Mouse (Mus musculus) myocyte (in vitro differentiated cells): ENCODE results near the gene Myl6b. TPM values are rescaled to one million over a fixed set of nuclear protein-coding genes. Genes with fewer than 3 reads are reported as not detected.

Experiments used
- H3K27me3 ChIP-seq: one replicate; pipeline ENCODE4 v1.6.1; 2011; ENCODE audit not compliant: control insufficient read depth, insufficient read depth, insufficient read length
- H3K36me3 ChIP-seq: one replicate; pipeline ENCODE4 v1.6.1; 2011; ENCODE audit not compliant: control insufficient read depth, insufficient read depth
- H3K4me2 ChIP-seq: one replicate; pipeline ENCODE4 v1.6.1; 2011; ENCODE audit warnings: low read depth, control low read depth
- H3K4me3 ChIP-seq: one replicate; pipeline ENCODE4 v1.5.1; 2011; ENCODE audit warnings: mild to moderate bottlenecking, control low read depth, moderate library complexity
- H3K79me2 ChIP-seq: one replicate; pipeline ENCODE4 v1.6.1; 2011; ENCODE audit not compliant: control insufficient read depth, insufficient read depth
- H3ac ChIP-seq: one replicate; pipeline ENCODE4 v1.6.1; 2011; ENCODE audit not compliant: control insufficient read depth, insufficient read length
- CEBPB ChIP-seq: IDR thresholded peaks from 2 replicates; pipeline ENCODE4 v1.6.1; 2011; ENCODE audit warnings: mild to moderate bottlenecking, moderate library complexity; ENCODE audit not compliant: poor library complexity, insufficient read depth, severe bottlenecking
- E2F4 ChIP-seq: IDR thresholded peaks from one replicate; pipeline ENCODE4 v1.6.1; 2011; ENCODE audit warnings: mild to moderate bottlenecking, control low read depth, moderate library complexity; ENCODE audit not compliant: insufficient read depth
- MAX ChIP-seq: IDR thresholded peaks from one replicate; pipeline ENCODE4 v1.6.1; 2011; ENCODE audit warnings: low read depth, mild to moderate bottlenecking, control low read depth
- MYOD1 ChIP-seq, 3 experiments: IDR thresholded peaks; one replicate each; pipeline ENCODE4 v1.6.1; 2011; ENCODE audit warnings: control low read depth in 2 of 3, low read depth in 2 of 3, mild to moderate bottlenecking in 2 of 3, moderate library complexity in 1 of 3; ENCODE audit not compliant: insufficient read length in 2 of 3, control insufficient read depth in 1 of 3
- MYOG ChIP-seq, 3 experiments: IDR thresholded peaks; one replicate each; pipeline ENCODE4 v1.6.1; 2011; ENCODE audit warnings: control low read depth in 2 of 3, low read depth in 2 of 3, mild to moderate bottlenecking in 2 of 3; ENCODE audit not compliant: insufficient read length in 2 of 3, control insufficient read depth in 1 of 3, insufficient read depth in 1 of 3
- POLR2A ChIP-seq: IDR thresholded peaks from one replicate; pipeline ENCODE4 v1.6.1; 2011; ENCODE audit warnings: low read depth, mild to moderate bottlenecking, control low read depth, moderate library complexity; ENCODE audit not compliant: insufficient read length
- POLR2AphosphoS2 ChIP-seq: IDR thresholded peaks from one replicate; pipeline ENCODE4 v1.6.1; 2011; ENCODE audit warnings: low read depth, control low read depth; ENCODE audit not compliant: insufficient read length
- REST ChIP-seq: IDR thresholded peaks from one replicate; pipeline ENCODE4 v1.6.1; 2011; ENCODE audit warnings: mild to moderate bottlenecking, control low read depth, moderate library complexity; ENCODE audit not compliant: insufficient read depth, insufficient read length
- SRF ChIP-seq: IDR thresholded peaks from one replicate; pipeline ENCODE4 v1.6.1; 2011; ENCODE audit warnings: low read depth; ENCODE audit not compliant: control insufficient read depth, insufficient read length
- TCF12 ChIP-seq: IDR thresholded peaks from one replicate; pipeline ENCODE4 v1.6.1; 2011; ENCODE audit warnings: mild to moderate bottlenecking, control low read depth; ENCODE audit not compliant: poor library complexity, insufficient read depth, severe bottlenecking
- TCF3 ChIP-seq: IDR thresholded peaks from one replicate; pipeline ENCODE4 v1.6.1; 2011; ENCODE audit warnings: low read depth, control low read depth; ENCODE audit not compliant: insufficient read length
- USF1 ChIP-seq: IDR thresholded peaks from one replicate; pipeline ENCODE4 v1.6.1; 2011; ENCODE audit warnings: low read depth, mild to moderate bottlenecking, control low read depth, moderate library complexity
- polyA plus RNA-seq: library from polyadenylated mRNA; unstranded; fragments of >200 nt; fragmentation: generic; extraction: Trizol; gene quantifications from one replicate; pipeline ENCODE4 v1.2.1, GENCODE M21; 2012; ENCODE audit warnings: missing spikeins

Myl6b gene
- polyA plus RNA-seq, 1 experiment = 734 TPM

GRCm38 (mm10) chr10:128491495-128491894, 7.0 kb downstream of the Myl6b start:
- peaks cover 47% of the 10 kb centered on the region for H3K79me2 ChIP-seq
- H3K27me3 ChIP-seq = no peaks in the 10 kb centered on the region
- TF ChIP-seq E2F4 (no peak), POLR2A (peak; percentile 41), CEBPB (no peak), POLR2AphosphoS2 (peak; percentile 91)
- peaks cover 20% of the 10 kb centered on the region for H3K36me3 ChIP-seq
- no peak overlapping the region for H3ac ChIP-seq
- peak overlapping the region; percentile 97 for H3K4me2 ChIP-seq
- peak overlapping the region; percentile 98 for H3K4me3 ChIP-seq

GRCm38 (mm10) chr10:128490912-128491311, 7.6 kb downstream of the Myl6b start:
- TF ChIP-seq POLR2AphosphoS2 = peak; percentile 56
- TF ChIP-seq MYOG (IDR thresholded peaks at IDR 0.05; ENCODE audit: control insufficient read depth in 1 of 3, insufficient read depth in 1 of 3, insufficient read length in 2 of 3, low read depth in 2 of 3) = no peak
- no peak for TF ChIP-seq REST
- TF ChIP-seq POLR2A = no peak
- Histone ChIP-seq H3K79me2 (peaks cover 44% of the 10 kb centered on the region), H3K27me3 (no peaks in the 10 kb centered on the region), H3K36me3 (peaks cover 21% of the 10 kb centered on the region), H3ac (no peak overlapping the region), H3K4me3 (peak overlapping the region; percentile 98), H3K4me2 (peak overlapping the region; percentile 97)

GRCm38 (mm10) chr10:128490232-128490631, 8.3 kb downstream of the Myl6b start:
- H3K4me3 ChIP-seq = no peak overlapping the region
- peak overlapping the region; percentile 97 for H3K4me2 ChIP-seq
- peaks cover 39% of the 10 kb centered on the region for H3K79me2 ChIP-seq
- no peaks in the 10 kb centered on the region for H3K27me3 ChIP-seq
- peaks cover 27% of the 10 kb centered on the region for H3K36me3 ChIP-seq
- TF ChIP-seq TCF12 = no peak
- no peak for TF ChIP-seq USF1
- no peak for TF ChIP-seq E2F4
- no peak for TF ChIP-seq TCF3
- TF ChIP-seq POLR2A = peak; percentile 64
- peak; percentile 94 for TF ChIP-seq POLR2AphosphoS2
- TF ChIP-seq CEBPB = no peak
- no peak for TF ChIP-seq MAX
- TF ChIP-seq REST = no peak
- peak; percentile 95 for TF ChIP-seq SRF
- peak in 2 of 3 experiments; percentile 56 to 78 for TF ChIP-seq MYOD1 (IDR thresholded peaks at IDR 0.05; ENCODE audit: control insufficient read depth in 1 of 3, insufficient read length in 2 of 3, low read depth in 2 of 3)
- peak in 2 of 3 experiments; percentile 77 to 82 for TF ChIP-seq MYOG (IDR thresholded peaks at IDR 0.05; ENCODE audit: control insufficient read depth in 1 of 3, insufficient read depth in 1 of 3, insufficient read length in 2 of 3, low read depth in 2 of 3)
- H3ac ChIP-seq = no peak overlapping the region

- peaks cover 34% of the 10 kb centered on the region for H3K79me2 ChIP-seq
- H3K27me3 ChIP-seq = no peaks in the 10 kb centered on the region
- H3ac ChIP-seq = no peak overlapping the region
- no peak overlapping the region for H3K4me2 ChIP-seq
- H3K36me3 ChIP-seq = peaks cover 27% of the 10 kb centered on the region
- TF ChIP-seq E2F4 (no peak), TCF12 (no peak), USF1 (no peak), POLR2A (no peak), MYOG (IDR thresholded peaks at IDR 0.05; ENCODE audit: control insufficient read depth in 1 of 3, insufficient read depth in 1 of 3, insufficient read length in 2 of 3, low read depth in 2 of 3) (no peak)
- H3K4me3 ChIP-seq = no peak overlapping the region
These were observed 8.7 kb downstream of the Myl6b start for GRCm38 (mm10) chr10:128489785-128490184.

GRCm38 (mm10) chr10:128489380-128489779, 9.1 kb downstream of the Myl6b start:
- TF ChIP-seq MAX (no peak), POLR2AphosphoS2 (peak; percentile 77)
- Histone ChIP-seq H3K36me3 (peaks cover 27% of the 10 kb centered on the region), H3ac (no peak overlapping the region), H3K4me2 (no peak overlapping the region), H3K27me3 (no peaks in the 10 kb centered on the region), H3K79me2 (peaks cover 30% of the 10 kb centered on the region), H3K4me3 (no peak overlapping the region)

GRCm38 (mm10) chr10:128488776-128489175, 9.7 kb downstream of the Myl6b start:
- Histone ChIP-seq H3ac (no peak overlapping the region), H3K4me3 (no peak overlapping the region)
- TF ChIP-seq USF1 (no peak), POLR2AphosphoS2 (peak; percentile 75), E2F4 (no peak), POLR2A (peak; percentile 10)

More at GRCm38 (mm10) chr10:128488776-128489175, 9.7 kb downstream of the Myl6b start:
- Histone ChIP-seq H3K4me2 (no peak overlapping the region), H3K79me2 (peaks cover 28% of the 10 kb centered on the region), H3K36me3 (peaks cover 30% of the 10 kb centered on the region), H3K27me3 (no peaks in the 10 kb centered on the region)
